Mouse (Mus musculus) mouse trophoblast stem cell (cell line): ENCODE results near the gene Ak5.

Source experiments
- in situ Hi-C, 2 experiments: fragments of 300-500 bp; cut with MseI, MboI; formaldehyde crosslinking; loops; 2 replicates in 1 of 2; 3 replicates in 1 of 2; pipeline ENCODE4 v1.15.1; 2025

Gene Ak5

DNA sequence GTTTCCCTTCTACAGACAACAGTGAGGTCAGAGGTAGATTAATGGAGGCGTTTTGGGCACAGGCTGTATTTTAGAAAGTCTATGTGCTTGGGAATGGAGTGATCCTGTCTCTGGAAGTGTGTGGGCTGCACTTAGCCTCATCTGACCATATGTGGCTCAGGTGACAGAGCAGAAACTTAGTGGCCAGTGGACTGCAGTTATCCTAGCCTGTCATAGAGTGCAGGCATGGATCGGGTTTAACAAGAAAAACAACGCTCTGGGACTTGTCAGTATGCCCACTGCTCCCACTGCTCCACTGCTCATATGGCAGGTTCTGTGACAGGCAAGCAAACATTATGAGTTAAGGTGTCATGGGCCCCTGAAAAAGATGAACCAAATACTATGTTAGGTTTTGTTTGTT, 148.1 kb downstream of the Ak5 start:
- in situ Hi-C loops, result no loop called here

DNA sequence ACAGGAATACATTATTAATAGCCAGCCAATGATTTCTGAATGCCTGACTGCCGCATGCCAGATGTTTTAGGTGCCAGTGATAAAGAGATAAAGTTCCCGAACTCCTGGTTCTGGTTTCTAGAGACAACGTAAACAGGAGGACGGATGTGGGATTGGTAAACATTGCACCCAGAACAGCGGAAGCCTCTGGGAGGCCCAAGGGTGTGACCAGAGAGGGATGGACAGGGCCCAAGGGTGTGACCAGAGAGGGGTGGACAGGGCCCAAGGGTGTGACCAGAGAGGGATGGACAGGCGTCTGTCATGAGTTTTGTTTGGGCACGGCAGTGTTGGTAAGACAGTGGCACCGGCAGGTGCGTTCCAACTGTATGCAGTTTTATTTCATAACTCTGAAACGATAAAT, 148.6 kb downstream of the Ak5 start:
- in situ Hi-C loops, result no loop called here

DNA sequence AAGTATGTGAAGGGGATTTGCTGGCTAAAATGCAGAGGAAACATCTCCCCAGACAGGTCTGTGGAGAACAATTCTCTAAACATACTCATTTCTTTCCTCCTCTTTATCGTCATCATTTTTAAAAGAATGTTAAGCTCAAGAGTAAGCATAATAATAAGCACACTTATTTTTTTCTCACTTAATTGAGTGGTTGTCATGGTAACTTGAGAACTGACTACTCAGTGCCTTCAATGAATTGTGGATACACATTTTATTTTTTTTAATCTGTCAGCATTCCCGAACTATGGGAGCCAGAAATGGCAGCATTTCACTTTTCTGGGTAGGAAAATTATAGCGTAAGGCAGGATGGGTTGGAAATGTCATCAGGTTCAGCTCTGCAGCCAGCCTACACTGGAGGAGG, 151.6 kb downstream of the Ak5 start:
- in situ Hi-C loops, result no loop called here

DNA sequence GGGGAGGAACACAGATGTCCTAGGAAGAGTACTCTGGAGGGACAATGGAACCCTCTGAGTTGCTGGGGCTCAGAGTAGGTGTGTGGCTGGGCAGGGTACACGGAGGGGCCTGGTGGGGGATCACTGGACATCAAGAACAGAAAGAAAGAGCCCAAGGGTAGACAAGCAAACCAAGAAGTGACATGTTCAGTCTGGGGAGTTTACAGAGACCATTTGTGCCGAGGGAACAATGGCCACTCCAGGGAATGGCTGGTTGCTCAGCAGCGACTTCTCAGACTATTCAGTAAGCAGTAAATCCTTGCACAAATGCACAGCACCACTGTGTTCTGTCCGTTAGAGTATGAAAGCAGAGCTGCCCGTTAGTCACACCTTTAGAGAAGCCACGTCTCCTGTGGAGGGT, 152.2 kb downstream of the Ak5 start:
- in situ Hi-C loops, result no loop called here

DNA sequence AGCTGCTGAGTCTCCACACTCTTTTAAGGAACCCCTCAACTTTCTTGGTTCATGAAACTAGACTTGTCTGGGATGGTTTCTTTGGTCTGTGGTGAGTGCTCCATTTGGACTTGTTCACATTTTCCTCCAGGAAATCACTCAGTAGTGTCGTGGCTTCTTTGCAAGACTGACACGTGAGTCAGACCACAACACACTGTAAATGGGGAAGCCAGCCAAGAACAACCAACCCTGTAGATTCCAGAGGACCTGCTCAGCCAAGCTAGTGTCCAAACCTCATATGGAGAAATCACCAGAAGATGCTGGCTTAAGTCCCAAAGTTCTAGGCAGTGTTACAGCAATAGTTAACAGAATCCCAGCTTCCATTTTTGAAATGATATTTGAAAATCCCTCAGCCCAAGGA, 155.6 kb downstream of the Ak5 start:
- in situ Hi-C loops, result no loop called here

DNA sequence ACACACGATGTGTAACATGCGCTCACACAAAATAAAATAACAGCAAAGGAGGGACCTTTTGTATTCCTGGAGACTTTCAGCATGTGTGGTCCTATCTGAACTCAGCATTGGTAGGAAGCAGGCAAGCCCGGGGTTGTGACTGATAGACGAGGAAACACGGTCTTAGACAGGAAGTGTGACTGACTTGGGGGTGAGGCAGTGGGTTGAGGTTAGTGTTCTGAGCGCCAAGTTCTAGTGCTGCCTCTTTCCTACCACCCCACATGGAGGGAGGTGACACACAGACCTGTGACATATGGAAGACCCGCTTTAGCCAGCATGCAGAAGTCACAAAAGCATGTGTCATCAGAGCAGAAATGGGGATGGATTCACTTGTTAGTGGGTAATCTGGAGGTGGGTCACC, 158.9 kb downstream of the Ak5 start:
- in situ Hi-C loops, result no loop called here

DNA sequence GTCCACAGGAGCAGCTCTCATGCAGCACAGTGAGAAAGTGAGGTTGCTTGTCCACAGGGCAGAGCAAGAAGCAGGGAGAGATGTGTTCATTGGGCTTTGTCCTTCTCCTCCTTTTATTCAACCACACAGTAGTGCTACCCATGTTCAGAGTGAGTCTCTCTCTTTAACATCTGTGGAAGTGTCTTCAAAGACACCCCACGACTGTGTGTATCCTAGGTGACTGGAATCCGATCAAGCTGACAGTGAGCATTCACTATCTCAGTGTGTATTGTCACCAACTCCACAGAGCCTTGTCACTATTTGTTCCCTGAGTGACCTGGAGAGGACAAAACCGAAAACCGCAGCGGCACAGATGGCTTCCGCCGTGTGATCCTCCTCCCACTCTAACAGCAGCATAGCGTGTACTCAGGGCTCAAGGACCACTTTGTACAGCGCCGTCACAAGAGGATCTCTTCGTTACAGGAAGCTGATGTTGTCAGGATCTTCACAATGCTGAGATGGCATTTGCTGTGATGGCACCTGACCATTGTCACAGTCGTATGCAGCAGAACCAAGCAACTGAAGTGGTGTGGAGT, 159.7 kb downstream of the Ak5 start:
- in situ Hi-C loops, result no loop called here

DNA sequence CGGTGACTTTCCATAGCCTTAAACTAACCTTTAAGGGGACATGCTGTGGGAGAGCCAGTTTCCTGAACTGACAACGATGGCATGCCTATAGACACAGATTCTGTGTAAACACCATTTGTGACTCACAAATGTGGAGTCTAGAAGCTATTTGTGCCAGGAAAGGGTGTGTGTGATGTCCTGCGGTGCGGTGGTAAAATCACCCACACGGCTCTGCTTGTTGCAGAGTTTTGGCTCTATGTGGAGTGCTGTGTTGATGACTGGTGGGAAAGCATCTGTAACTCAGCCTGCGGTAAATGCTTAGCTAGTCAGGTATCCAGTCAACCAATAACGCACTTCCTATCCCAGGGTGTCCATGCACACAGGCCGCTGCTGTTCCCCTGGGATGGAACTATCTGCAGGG, 160.3 kb downstream of the Ak5 start:
- in situ Hi-C loops, result no loop called here

DNA sequence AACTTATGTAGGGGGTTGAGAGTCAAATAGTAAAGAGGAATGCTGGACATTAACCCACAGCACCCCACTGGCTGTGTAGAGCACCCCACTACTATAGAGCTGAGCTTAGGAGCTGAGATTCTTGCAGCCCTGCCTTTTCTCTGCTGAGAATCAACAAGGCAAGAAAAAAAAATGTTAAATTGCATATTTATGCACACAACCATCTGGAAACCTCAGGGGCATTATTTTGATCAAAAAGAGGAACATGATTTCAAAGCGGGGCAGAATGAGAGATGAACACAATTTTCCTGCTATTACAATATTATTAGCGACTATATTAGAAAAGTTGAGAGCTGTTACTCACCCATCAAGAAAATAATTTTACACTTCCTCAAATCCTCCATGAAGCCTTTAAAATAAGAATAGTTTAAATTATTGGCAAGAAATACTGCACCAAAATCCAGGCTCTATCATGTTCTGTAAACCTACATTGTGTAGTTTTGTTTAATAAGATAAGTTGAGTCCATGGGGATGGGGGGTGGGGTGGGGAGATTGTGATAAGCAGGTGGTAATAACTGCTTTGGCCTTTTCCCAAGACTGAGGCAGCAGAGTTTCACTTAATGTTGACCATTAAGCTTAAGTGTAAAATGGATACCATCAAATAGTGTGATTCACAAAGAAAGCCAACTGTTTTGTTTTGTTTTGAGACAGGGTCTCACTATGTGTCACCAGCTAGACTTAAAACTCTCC, 169.0 kb downstream of the Ak5 start:
- in situ Hi-C loops, result no loop called here

DNA sequence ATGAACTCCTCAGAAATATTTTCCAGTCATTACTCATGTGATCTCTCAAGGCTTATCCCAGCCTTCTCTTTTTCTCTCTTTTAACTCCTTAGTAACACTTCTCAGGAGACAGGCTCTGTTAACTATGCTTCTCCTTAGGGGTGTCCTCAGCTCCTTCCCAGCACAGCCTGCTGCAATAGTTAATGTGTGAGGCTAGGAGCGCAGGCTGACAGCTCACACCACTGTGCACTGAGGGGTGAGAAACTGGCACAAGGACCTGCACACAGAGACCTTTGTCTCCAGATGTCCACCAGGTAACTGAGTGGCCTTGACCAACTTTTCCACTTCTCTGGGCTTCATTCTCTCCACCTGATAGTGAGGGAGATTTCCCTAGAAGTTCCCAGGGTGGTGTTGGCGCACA, 170.3 kb downstream of the Ak5 start:
- in situ Hi-C loops, result no loop called here

DNA sequence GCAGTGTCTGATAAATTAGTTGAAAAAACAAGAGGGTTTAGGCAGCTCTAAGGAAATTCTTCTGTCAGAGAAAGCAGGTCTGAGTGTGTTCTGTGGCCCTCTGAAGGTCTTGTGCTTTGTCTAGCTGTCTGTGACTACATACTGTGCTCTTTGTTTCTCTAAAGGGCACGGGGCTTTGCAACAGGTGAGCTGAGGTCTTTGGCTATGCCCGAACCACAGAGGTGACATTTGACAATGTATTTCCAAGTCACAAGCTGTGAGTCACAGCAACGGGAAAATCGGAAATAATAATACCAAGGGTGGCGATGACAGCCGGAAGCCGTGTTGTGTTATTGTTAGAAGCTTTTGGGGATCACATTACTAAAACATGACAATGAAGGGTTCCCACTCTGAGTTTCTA, 171.1 kb downstream of the Ak5 start:
- in situ Hi-C loops, result no loop called here

DNA sequence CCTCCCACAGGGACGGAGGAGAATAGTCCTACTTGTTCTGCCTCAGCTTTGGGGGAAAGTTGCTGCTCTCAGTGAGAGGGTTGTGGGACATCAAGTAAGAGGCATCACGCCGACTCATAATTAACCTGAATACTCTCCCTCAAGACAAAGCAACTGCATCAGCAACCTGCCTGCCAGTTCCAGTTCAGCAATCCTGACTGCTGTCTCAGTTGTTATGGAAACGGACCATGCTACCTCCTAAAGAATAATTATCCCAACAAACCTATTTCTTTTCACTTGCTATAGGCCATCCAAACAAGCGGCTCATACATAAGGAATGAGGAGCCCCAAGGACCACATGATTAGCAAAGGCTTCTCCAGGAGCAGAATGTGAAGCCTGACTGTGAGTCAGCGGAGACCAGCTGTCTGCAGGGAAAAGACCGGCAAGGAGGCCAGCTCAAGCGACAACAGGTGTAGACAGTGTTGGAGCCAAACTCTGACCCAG, 172.7 kb downstream of the Ak5 start:
- in situ Hi-C loops, result no loop called here

DNA sequence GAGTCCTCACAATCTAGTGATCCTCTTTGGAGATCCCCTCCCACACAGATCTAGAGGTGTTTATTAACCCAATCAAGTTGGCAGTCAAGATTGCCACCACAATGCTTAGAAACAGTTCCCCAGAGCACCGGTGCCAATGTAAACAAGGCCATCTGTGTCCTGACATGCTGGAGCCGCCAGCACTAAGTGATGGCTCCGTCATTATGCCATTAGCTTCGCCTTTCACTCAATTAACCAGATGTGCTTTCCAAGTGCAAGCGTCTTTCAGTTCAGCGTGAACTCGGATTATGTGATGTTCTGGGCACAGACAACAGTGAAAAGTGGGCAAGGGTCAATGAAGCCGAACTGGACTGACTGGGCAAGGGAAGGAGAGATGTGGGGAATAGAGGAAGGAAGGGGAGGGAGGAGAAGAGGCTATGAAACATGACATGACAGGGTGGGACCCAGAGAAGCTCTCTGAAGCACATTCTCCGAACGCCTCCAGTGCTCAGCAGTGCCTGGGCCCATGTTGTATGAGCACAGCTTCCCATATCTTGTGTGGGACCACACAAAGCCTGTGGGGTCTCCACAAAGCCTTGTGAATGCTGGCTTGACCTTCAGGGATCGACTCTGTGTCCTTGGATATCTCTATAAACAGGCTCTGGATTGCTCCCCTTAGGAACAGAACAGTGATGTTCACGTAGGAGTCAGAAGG, 173.3 kb downstream of the Ak5 start:
- in situ Hi-C loops, result no loop called here

DNA sequence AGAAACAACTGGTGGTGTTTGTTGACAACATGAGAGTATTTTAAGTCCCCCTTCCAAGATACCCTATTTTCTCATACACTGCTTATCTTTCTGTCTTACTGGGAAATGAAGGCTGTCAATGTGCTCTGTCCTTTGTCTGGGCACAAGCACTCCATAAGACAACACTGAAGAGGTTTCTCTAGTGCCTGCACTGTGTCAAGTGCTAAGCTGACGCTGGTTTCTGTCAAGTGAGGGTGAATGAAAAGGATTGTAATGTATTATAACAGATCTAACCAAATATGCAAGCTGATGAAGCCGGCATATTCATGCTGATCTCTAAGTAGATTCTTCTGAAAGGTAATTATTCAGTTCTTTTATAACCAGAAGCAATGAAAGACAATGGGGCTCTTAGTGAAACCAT, 174.3 kb downstream of the Ak5 start:
- in situ Hi-C loops, result no loop called here

DNA sequence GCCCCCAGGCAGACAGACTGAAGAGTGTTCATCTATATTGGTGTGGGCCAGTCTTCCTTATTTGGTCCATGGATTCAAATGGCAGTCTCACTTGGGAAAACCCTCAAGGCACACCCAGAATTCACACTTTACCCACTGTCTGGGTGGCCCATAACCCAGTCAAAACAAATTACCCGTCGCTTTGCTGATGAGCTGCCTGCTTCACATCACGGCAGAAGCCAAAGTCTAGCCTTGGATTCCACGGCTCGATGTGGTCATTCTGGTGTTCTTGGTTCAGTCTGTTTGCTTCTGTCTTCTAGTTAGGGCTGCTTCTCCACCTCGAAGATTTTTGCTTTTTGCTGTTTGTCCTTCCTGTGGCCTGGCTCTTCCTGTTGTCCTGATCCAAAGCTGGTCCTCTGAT, 175.9 kb downstream of the Ak5 start:
- in situ Hi-C loops, result no loop called here

DNA sequence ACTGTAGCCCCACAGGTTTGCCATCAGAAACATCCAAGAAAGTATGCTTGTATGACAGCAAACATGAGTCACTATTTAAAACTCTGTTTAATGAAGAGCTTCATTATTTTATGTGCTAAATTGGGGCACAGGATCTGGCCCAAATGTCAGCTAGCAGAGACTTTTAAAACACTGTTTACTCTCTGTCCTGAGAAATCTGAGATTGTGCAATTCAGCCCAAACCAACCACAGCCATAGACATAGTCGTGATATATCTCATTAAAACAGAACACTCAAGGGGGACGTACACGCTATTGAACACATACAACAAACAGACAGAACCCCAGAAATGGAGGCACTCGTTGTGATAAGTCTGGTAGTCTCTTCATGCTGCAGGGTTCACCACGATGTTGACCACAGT, 177.7 kb downstream of the Ak5 start:
- in situ Hi-C loops, result no loop called here

DNA sequence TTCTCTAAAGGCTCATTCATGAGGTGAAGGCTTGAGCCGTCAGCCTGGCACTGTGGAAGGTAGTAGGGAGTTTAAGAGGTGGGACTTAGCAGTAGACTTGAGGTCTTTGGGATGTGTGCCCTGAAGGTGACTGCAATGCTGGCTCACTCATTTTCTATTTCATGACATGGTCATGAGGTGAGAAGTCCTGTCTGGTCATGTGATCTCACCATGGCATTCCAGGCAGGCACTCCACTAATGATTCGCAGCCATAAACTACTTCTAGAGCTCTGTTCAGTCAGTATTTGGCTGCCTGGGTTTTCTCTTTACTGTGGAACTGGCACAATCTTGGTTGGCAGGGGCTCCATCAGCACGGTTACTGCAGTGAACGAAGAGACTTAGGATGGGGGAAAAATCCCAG, 179.2 kb downstream of the Ak5 start:
- in situ Hi-C loops, result no loop called here

DNA sequence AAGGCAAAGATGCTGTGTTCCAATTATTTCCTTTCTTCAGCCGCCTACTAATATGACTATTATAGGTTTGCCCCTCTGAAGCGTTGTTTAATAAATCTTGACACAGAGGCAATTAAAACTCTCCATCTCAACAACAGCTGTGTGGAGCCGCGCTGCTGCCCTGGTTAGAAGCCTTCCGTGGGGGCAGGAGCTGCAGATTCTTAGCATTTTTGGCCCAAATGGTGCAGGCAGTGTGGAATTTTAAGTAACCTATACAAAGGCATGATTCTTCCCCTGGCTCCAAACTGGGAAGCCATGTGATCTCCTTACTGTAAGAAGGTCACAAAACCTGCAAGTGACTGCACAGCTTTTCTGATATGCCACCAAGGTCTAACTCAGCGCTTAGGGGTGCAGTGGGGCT, 184.0 kb downstream of the Ak5 start:
- in situ Hi-C loops, result no loop called here

DNA sequence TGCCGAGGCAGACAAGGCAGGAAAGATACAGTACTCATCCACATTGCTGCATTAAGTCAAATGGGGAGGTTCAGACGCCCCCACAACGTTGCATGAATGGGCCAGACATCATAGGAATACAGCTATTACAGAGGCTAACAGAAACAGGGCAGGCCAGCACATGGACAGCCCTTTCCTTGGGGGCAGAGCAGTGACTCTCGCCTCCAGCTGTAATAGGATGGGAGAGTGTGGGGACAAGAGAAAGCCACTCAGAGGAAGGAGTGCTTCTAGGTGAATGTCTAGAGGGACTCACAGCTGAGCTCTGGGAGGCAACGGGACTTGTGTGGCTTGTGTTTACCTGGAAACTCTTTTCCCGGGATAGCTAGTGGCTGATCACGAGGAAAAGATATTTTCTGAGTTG, 184.4 kb downstream of the Ak5 start:
- in situ Hi-C loops, result no loop called here

DNA sequence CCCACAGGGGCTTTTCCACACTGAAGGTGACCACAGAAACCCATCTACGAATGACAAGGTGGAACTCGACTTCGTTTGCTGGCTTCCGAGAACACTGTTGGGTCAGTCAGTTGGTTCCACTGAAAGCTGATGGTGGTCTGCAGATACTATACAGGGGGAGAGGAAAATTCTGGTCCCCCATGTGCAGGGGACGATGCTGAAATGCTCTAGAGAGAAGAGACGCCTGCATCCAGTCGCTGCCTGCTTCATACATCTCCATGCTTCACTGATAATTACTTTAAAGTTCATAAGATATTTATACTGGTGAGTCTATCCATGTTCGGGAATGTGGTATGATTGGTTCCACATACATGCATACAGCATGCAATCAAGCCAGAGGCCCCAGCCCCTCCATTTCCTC, 186.0 kb downstream of the Ak5 start:
- in situ Hi-C loops, result no loop called here

DNA sequence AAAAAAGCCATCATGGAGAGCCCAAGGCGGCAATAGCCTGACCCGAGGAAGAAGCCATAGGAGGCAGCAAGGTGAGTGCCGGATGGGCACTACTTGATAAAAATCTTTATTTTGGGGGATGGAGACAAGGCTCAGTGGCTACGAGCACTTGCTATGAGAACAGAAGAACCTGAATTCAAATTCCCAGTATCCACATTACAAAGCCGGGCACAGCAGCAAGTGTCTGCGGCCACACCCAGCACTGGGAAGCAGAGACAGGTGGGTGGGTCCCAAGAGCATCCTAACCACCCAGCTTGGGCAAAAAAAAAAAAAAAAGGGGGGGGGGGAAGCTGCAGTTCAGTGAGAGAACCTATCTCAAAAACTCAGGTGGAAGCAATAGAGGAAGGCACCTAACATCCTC, 187.8 kb downstream of the Ak5 start:
- in situ Hi-C loops, result no loop called here

DNA sequence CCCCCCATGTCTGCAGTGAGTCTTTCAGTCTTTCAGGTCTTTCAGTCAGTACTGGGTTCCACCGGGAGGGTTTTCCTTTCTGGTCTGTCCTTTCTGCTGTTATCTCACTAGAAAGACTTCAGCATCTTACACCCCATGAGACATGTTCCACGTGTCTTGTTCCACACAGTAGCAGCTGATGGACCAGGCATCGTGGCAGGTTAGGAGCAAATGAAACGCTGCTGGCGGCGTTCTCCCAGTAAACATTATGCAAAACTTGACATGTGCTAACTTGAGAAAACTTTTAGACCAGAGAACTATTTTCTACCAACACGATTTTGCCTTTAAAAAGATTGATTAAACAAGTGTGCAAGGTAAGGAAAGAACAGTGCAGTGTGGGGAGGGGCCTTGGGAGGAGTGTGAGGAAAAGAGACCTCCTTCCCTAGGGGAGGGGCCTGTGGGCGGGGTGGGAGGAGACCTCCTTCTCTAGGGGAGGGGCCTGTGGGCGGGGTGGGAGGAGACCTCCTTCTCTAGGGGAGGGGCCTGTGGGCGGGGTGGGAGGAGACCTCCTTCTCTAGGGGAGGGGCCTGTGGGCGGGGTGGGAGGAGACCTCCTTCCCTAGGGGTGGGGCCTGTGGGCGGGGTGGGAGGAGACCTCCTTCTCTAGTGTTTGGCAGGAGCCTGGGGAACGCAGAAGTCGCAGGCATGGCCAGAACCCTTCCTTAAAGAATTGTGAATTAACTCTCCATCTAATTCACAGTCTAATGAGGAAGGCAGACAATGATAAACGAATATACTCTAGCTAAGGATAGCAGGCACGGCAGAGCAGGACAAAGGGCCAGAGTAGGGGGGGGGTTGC, 189.3 kb downstream of the Ak5 start:
- in situ Hi-C loops, result loop anchor here in 1 of 2 experiments (10.0 kb wide), 1 partner anchor 266 kb away; no protein-coding TSS in a partner anchor
